Mouse (Mus musculus): ENCODE measurements around the gene Fchsd2.

GRCm38 (mm10) chr7:101292086-101292485 lies 199.4 kb downstream of the Fchsd2 start:
- TF ChIP-seq TAL1 (conservative IDR thresholded peaks at IDR 0.05; ENCODE audit: low read depth, low read length) (no peak), CTCF (IDR thresholded peaks at IDR 0.05; ENCODE audit: low read depth, low read length) (no peak)

All from G1E (cell line).